Mouse (Mus musculus) E14TG2a.4 (cell line): Measurements from ENCODE around the gene Iqcm.
A peak's percentile ranks its signal among the peaks of the same experiment; 100 is the strongest.
"Not testable (repeated sequence)": the region's sequence is repeated elsewhere in the genome, so short reads cannot be mapped to it uniquely, and the experiment has no call there.

Source experiments
- H3K27me3 ChIP-seq: 2 replicates; pipeline ENCODE4 v1.6.1; 2014; ENCODE audit warnings: low read length, control low read depth; ENCODE audit not compliant: insufficient read depth
- H3K36me3 ChIP-seq: 2 replicates; pipeline ENCODE4 v1.6.1; 2014; ENCODE audit warnings: low read length, control low read depth; ENCODE audit not compliant: insufficient read depth
- H3K4me1 ChIP-seq: replicated peaks from 2 replicates; pipeline ENCODE4 v1.6.1; 2014; ENCODE audit warnings: low read depth, low read length, control low read depth
- H3K4me3 ChIP-seq: replicated peaks from 2 replicates; pipeline ENCODE4 v1.5.1; 2014; ENCODE audit warnings: mild to moderate bottlenecking, low read length
- H3K9me3 ChIP-seq: 2 replicates; pipeline ENCODE4 v1.6.1; 2014; ENCODE audit warnings: low read length, control low read depth
- CTCF ChIP-seq: conservative IDR thresholded peaks from 2 replicates; pipeline ENCODE4 v1.5.1; 2014; ENCODE audit warnings: low read length
- NANOG ChIP-seq: IDR thresholded peaks from 2 replicates; pipeline ENCODE4 v1.6.1; 2014; ENCODE audit warnings: borderline replicate concordance, low read length, mixed read lengths
- POU5F1 ChIP-seq: IDR thresholded peaks from 2 replicates; pipeline ENCODE4 v1.6.1; 2014; ENCODE audit warnings: low read length, borderline replicate concordance

The Iqcm gene

GRCm38 (mm10) chr8:75448394-75448793, at the start of gene Iqcm:
TSS of gene Iqcm (plus strand) at chr8:75448694.
- Histone ChIP-seq H3K4me3 (no peak within 1 kb of the TSS), H3K9me3 (peaks cover 30% of the 10 kb centered on the region), H3K27me3 (no peaks in the 10 kb centered on the region), H3K4me1 (no peaks in the 10 kb centered on the region), H3K36me3 (no peaks in the 10 kb centered on the region)
- TF ChIP-seq NANOG (no peak), POU5F1 (no peak), CTCF (no peak)

- H3K36me3 ChIP-seq: no peaks in the 10 kb centered on the region
- no peaks in the 10 kb centered on the region for H3K4me1 ChIP-seq
- TF ChIP-seq NANOG (no peak), CTCF (no peak), POU5F1 (no peak)
- no peaks in the 10 kb centered on the region for H3K9me3 ChIP-seq
- no peak within 1 kb of the TSS for H3K4me3 ChIP-seq
- no peaks in the 10 kb centered on the region for H3K27me3 ChIP-seq
These were observed 42.0 kb upstream of the Iqcm start, which contains the start of gene Gm10358 for GRCm38 (mm10) chr8:75406489-75406888. TSS of gene Gm10358 (minus strand) at chr8:75406589.

GRCm38 (mm10) chr8:75415696-75416095, 32.8 kb upstream of the Iqcm start:
- H3K36me3 ChIP-seq, H3K4me3 ChIP-seq, H3K27me3 ChIP-seq, H3K4me1 ChIP-seq: not testable (repeated sequence)
- peaks cover 30% of the 10 kb centered on the region for H3K9me3 ChIP-seq
- peak; percentile 34; the same call in 1 of the 2 replicates for TF ChIP-seq NANOG

- Histone ChIP-seq H3K27me3 (no peaks in the 10 kb centered on the region), H3K9me3 (no peaks in the 10 kb centered on the region), H3K36me3 (no peaks in the 10 kb centered on the region), H3K4me3 (no peak overlapping the region), H3K4me1 (no peaks in the 10 kb centered on the region)
- TF ChIP-seq CTCF (no peak), NANOG (no peak), POU5F1 (no peak)
These were observed 28.3 kb downstream of the Iqcm start for GRCm38 (mm10) chr8:75476756-75477155.

- Histone ChIP-seq H3K27me3 (no peaks in the 10 kb centered on the region), H3K4me3 (0 out of 2 replicates have a peak overlapping the region, but pooled peaks have one; percentile 4), H3K36me3 (no peaks in the 10 kb centered on the region), H3K9me3 (peaks cover 3% of the 10 kb centered on the region; the same call in 1 of the 2 replicates), H3K4me1 (peaks cover 7% of the 10 kb centered on the region; the same call in 1 of the 2 replicates)
- no peak for TF ChIP-seq CTCF
- no peak for TF ChIP-seq NANOG
- TF ChIP-seq POU5F1: no peak
These were observed 40.7 kb downstream of the Iqcm start for GRCm38 (mm10) chr8:75489035-75489678.

- Histone ChIP-seq H3K9me3 (peaks cover 10% of the 10 kb centered on the region), H3K27me3 (no peaks in the 10 kb centered on the region), H3K4me3 (no peak overlapping the region), H3K4me1 (no peaks in the 10 kb centered on the region), H3K36me3 (no peaks in the 10 kb centered on the region)
- TF ChIP-seq NANOG (no peak), POU5F1 (no peak)
These were observed 60.8 kb downstream of the Iqcm start for GRCm38 (mm10) chr8:75509299-75509698.

- H3K4me3 ChIP-seq: no peak overlapping the region
- no peaks in the 10 kb centered on the region for H3K27me3 ChIP-seq
- H3K9me3 ChIP-seq: peaks cover 10% of the 10 kb centered on the region
- H3K36me3 ChIP-seq: no peaks in the 10 kb centered on the region
- TF ChIP-seq NANOG (no peak), CTCF (no peak), POU5F1 (no peak)
- H3K4me1 ChIP-seq: no peaks in the 10 kb centered on the region
These were observed 65.3 kb downstream of the Iqcm start for GRCm38 (mm10) chr8:75513786-75514185.

- H3K27me3 ChIP-seq: no peaks in the 10 kb centered on the region
- no peaks in the 10 kb centered on the region for H3K36me3 ChIP-seq
- no peak overlapping the region for H3K4me3 ChIP-seq
- TF ChIP-seq CTCF (no peak), NANOG (no peak), POU5F1 (no peak)
- no peaks in the 10 kb centered on the region for H3K9me3 ChIP-seq
- no peaks in the 10 kb centered on the region for H3K4me1 ChIP-seq
These were observed 100.8 kb downstream of the Iqcm start for GRCm38 (mm10) chr8:75549284-75549683.

GRCm38 (mm10) chr8:75596281-75596680, 147.8 kb downstream of the Iqcm start:
- TF ChIP-seq POU5F1 (no peak), NANOG (no peak), CTCF (no peak)
- Histone ChIP-seq H3K36me3 (no peaks in the 10 kb centered on the region), H3K4me1 (no peaks in the 10 kb centered on the region), H3K27me3 (no peaks in the 10 kb centered on the region), H3K4me3 (no peak overlapping the region), H3K9me3 (no peaks in the 10 kb centered on the region)
